Mouse (Mus musculus) megakaryocyte-erythroid progenitor cell, adult 5-6 weeks (primary cell): Measurements from ENCODE around the gene Adgrl1. TPM values are rescaled to one million over a fixed set of nuclear protein-coding genes. Genes with fewer than 3 reads are reported as not detected.

Experiments
- ATAC-seq: replicated peaks from 2 replicates; pipeline ENCODE4 v1.8.0; 2016; ENCODE audit warnings: mild to moderate bottlenecking, inconsistent platforms; ENCODE audit not compliant: severe bottlenecking, poor library complexity, low FRiP score, low TSS enrichment
- total RNA-seq, 2 experiments: library from RNA; stranded (forward) in 1 of 2; stranded (reverse) in 1 of 2; fragments of 200-1000, 215-1000 nt in 1 of 2; fragments of >200 nt in 1 of 2; fragmentation: Nextera tagmentation in 1 of 2; gene quantifications; 2 replicates each; pipeline ENCODE4 v1.2.3; 2014 to 2017

Gene Adgrl1
- total RNA-seq (2014; fragmentation: Nextera tagmentation) (25.2 and 28.8 TPM in 2 replicates), total RNA-seq (2017) (7.9 and 13.2 TPM in 2 replicates)

- ATAC-seq = peak; percentile 73
Measured at GRCm38 (mm10) chr8:83899363-83900252, at the start of gene Adgrl1. Gene Adgrl1 (plus strand): TSS chr8:83900105.

- no peak for ATAC-seq
Measured at GRCm38 (mm10) chr8:83852329-83852728, 47.6 kb upstream of the Adgrl1 start.

- ATAC-seq = no peak
Measured at GRCm38 (mm10) chr8:83853323-83854050, 46.4 kb upstream of the Adgrl1 start.

GRCm38 (mm10) chr8:83856486-83857065 is 43.3 kb upstream of the Adgrl1 start:
- no peak for ATAC-seq

- ATAC-seq = 0 out of 2 replicates have a peak, but pooled peaks have one; percentile 52
Measured at GRCm38 (mm10) chr8:83862439-83863268, 37.3 kb upstream of the Adgrl1 start.

GRCm38 (mm10) chr8:83874881-83875655 is 24.8 kb upstream of the Adgrl1 start:
- no peak for ATAC-seq

GRCm38 (mm10) chr8:83875656-83876040 is 24.3 kb upstream of the Adgrl1 start:
- no peak for ATAC-seq

- ATAC-seq = no peak
Measured at GRCm38 (mm10) chr8:83876080-83876837, 23.6 kb upstream of the Adgrl1 start.

- no peak for ATAC-seq
Measured at GRCm38 (mm10) chr8:83876838-83877223, 23.1 kb upstream of the Adgrl1 start.

- ATAC-seq = no peak
Measured at GRCm38 (mm10) chr8:83888409-83888808, 11.5 kb upstream of the Adgrl1 start.

GRCm38 (mm10) chr8:83892061-83892460 is 7.8 kb upstream of the Adgrl1 start:
- no peak for ATAC-seq

GRCm38 (mm10) chr8:83893915-83894314 is 6.0 kb upstream of the Adgrl1 start:
- ATAC-seq = 0 out of 2 replicates have a peak, but pooled peaks have one; percentile 28

GRCm38 (mm10) chr8:83895894-83896293 is 4.0 kb upstream of the Adgrl1 start:
- peak; percentile 55 for ATAC-seq

- no peak for ATAC-seq
Measured at GRCm38 (mm10) chr8:83896461-83896860, 3.4 kb upstream of the Adgrl1 start.

GRCm38 (mm10) chr8:83897211-83897610 is 2.7 kb upstream of the Adgrl1 start:
- ATAC-seq = no peak

GRCm38 (mm10) chr8:83898456-83898855 is 1.4 kb upstream of the Adgrl1 start:
- no peak for ATAC-seq

GRCm38 (mm10) chr8:83898985-83899362 is 931 bp upstream of the Adgrl1 start:
- peak; percentile 5; the same call in 1 of the 2 replicates for ATAC-seq
